Mouse (Mus musculus) B cell, adult 62 days (primary cell): ENCODE data around the gene Acvr2b. TPM values are rescaled to one million over a fixed set of nuclear protein-coding genes. Genes with fewer than 3 reads are reported as not detected.

Experiments
- total RNA-seq: library from RNA; stranded (reverse); gene quantifications from 4 replicates; pipeline ENCODE4 v1.2.4, GENCODE M21; 2023

The Acvr2b gene
- total RNA-seq: 0.39 to 0.43 TPM in 2 of 4 replicates, not detected in the others

DNA sequence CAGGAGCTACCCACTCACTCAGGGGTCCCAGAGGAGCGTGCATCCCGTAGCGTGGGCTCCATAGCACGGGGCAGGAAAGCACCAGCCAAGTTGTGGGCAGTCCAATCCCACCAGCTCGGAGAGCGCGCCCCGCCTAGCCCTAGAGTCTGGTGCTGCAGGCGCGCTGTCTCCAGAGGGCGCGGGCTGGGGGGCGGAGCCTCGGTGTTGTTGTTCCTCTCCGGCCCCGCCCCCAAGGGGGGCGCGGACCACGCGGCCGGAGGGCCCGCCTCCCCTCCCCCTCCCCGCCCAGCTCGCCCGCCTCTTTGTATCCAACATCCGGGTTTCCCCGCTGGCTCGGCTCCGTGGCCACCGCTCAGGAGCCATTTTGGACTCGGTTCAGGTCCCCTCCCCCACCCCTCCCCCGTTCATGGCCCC, at the start of gene Acvr2b:
Gene Acvr2b (plus strand): TSS at position 318 of the 414 bp plus-strand sequence.

DNA sequence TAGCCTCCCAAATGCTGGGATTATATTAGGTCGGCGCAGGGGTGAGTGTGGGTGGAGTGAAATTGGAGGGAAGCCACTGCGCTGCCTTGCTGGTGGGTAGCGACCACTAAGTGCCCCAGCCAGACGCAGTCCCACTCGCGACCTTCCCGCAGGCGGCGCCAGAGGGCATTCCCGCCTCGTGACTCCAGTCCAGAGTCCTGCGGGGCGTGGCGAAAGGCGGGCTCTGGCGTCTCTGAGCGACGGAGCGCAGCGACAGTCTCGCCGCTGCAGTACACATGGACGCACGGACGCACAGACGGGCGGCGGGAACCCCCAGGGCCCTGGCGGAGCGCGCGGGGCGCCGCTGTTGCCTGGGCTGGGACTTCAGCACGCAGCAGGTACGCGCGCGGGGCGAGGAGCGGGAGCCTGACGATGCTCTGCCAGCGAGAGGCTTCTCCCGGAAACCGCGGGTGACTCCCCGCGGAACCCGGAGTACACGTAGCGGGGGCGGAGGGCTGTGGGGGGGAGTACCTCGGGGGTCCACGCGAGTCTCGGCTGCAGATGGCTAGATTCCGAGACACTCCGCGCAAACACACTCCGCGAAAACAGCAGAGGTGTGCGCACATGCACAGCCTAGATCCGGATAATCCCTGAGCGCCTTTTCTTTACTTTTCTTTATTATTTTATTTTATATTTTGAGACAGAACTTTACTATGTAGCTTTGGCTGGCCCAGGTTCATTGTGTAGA, 44.4 kb upstream of the Acvr2b start, which contains the start of gene Xylb:
Gene Xylb (plus strand): TSS at position 51 of the 727 bp plus-strand sequence.

DNA sequence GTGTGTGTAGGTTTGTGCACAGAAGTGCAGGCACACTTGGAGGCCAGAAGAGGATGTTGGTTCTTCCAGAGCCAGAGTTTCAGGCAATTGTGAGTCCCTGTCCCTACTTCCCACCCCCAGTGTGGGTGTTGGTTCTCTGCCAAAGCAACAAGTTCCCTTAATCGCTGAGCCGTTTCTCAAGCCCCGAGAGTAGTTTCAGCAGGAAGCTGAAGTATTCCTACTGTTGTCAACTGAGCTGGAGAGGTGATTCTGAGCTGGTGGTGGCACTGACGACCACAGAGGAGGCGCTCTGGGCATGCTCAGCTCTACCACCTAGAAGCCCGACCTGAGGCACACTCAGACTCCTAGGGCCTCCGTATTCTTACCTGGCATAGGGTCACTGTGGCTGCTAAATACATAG, 36.6 kb upstream of the Acvr2b start, which contains the start of gene Slc22a14:
Gene Slc22a14 (minus strand): TSS at position 270 of the 400 bp plus-strand sequence.

DNA sequence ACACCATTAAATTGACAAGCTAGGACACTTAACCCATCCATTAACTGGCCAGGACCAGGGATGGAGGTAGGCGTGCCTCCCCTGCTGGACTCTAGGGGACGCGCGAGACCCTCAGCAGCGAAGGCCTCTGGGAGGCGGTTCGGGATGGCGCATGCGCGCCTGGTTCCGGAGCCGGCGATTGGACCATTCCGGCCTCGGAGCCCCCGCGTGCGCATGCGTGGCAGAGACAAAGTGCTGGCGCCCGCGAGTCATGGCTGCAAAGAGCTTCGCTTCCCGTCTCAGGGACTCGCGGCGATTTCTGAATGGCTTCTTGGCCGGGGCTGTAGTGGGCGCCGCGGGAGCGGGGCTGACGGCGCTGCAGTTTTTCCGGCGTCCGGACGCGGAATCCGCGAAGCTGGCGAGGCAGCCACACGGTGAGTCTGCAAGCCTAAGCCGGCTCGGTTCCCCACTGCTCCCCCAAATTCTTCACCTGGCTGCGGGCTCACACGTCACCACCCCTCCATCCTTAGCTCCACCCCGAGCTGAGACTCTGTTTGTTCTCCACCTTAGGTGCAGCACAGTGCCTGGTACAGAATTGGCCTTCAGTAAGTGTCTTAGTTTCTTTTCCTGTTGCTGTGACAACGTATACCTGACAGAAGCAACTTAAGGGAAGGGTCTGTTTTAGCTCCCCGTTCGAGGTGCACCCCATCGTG, 43.0 kb downstream of the Acvr2b start, which contains the start of gene Exog:
Gene Exog (plus strand): TSS at position 206 of the 692 bp plus-strand sequence.

Other genes starting within 250 kb of the Acvr2b start
- gene Acaa1b, start 245.0 kb upstream of the Acvr2b start, total RNA-seq: 0.49 to 1.4 TPM (median 1.0 TPM) in 4 replicates
- gene Gm47289, start 243.0 kb upstream of the Acvr2b start, total RNA-seq: not detected in 4 replicates
- 0.60 TPM in 1 of 4 replicates, not detected in the others for gene Slc22a13, start 193.0 kb upstream of the Acvr2b start, total RNA-seq
- gene Oxsr1, start 79.7 kb upstream of the Acvr2b start, total RNA-seq: 33.2 to 42.2 TPM (median 37.1 TPM) in 4 replicates
- gene Acaa1a, start 62.4 kb upstream of the Acvr2b start, total RNA-seq: 46.2 to 53.7 TPM (median 51.2 TPM) in 4 replicates
- gene Myd88, start 60.7 kb upstream of the Acvr2b start, total RNA-seq: 31.1 to 32.3 TPM (median 31.8 TPM) in 4 replicates
- gene Xylb, start 44.7 kb upstream of the Acvr2b start, total RNA-seq: 0.98 to 3.2 TPM (median 1.5 TPM) in 4 replicates
- not detected in 4 replicates for gene Slc22a14, start 36.6 kb upstream of the Acvr2b start, total RNA-seq
- 5.2 to 8.3 TPM (median 6.7 TPM) in 4 replicates for gene Exog, start 42.8 kb downstream of the Acvr2b start, total RNA-seq
- not detected in 4 replicates for gene Scn5a, start 176.9 kb downstream of the Acvr2b start, total RNA-seq